Mouse (Mus musculus): ENCODE measurements around the gene Arhgap28.

Gene Arhgap28

DNA sequence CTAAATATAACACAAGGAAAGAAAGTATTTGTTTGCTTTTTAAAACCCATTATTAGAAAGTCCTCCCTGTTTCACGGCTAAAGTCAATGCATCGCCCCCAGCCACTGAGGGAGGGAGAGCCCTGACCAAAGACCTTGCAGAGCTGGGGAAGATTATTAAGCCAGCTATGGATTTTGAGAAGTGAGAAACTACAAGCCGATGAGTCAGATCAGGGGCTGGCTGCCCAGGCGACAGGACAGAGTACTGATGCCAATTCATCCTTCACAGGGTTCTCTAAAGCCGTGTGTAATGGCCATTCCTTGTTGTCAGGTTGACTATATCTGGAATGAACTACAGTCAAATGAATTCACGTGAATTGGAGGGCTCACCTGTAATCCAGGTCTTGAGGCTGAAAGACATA is 62.9 kb downstream of the Arhgap28 start:
- no peak for DNase-seq (ENCODE audit: low read depth in 2 of 2, low spot score in 2 of 2)

DNA sequence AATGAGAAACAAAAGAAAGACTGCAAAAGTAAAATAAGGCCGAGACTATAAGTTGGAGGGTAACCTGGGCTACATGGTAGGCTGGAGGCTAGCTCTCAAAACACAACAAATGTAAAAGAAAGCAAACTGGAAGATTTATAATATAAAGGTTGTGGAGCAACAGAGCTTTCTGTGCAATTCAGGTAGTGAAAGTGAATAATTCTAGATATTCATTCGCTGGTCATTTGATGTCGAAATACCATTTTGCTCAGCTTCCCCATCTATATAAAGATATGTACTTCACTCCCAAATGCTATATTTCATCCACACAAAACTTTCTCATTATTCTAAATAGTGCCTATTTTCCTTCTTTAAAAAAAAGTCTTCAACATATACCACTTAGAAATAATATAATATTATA is 66.9 kb downstream of the Arhgap28 start:
- no peak for DNase-seq (ENCODE audit: low read depth in 2 of 2, low spot score in 2 of 2)

DNA sequence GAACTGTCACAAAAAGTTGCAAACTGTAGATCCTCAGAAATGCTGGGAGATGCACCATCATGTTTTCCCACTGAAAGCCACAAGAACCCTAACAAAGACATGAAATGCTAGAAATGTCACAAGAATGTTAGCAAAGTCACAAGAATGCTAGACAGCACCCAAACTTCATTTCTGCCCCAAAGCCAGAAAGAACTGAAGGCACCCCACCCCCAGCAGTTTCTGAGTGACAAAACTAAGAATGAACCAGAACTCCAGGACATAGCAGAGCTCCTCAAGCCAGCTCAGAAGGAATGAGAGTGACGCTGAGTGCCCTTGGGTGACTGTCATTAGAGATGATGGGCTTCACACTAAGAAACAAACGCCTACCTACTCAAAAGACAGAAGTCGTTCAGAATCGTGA is 68.4 kb downstream of the Arhgap28 start:
- no peak for DNase-seq (ENCODE audit: low read depth in 2 of 2, low spot score in 2 of 2)

DNA sequence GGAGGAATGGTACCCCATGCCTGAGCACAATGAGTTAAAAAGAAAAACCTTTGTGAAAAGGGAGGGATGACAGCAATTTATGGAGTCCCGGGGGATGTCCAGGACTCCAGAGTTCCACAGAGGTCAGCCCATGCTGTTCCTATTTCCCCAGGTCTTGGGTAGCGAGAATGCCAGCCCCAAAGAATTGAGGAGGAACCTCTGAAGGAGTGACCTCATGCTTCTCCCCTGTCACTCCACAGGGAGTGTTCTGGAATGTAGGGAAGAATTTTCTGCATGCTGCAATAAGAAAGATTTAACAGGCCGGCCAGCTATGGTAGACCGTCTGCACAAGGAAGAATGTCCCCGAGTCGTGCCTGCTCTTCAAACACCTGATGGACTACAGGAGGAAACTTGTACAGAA is 72.5 kb downstream of the Arhgap28 start:
- no peak for DNase-seq (ENCODE audit: low read depth in 2 of 2, low spot score in 2 of 2)

DNA sequence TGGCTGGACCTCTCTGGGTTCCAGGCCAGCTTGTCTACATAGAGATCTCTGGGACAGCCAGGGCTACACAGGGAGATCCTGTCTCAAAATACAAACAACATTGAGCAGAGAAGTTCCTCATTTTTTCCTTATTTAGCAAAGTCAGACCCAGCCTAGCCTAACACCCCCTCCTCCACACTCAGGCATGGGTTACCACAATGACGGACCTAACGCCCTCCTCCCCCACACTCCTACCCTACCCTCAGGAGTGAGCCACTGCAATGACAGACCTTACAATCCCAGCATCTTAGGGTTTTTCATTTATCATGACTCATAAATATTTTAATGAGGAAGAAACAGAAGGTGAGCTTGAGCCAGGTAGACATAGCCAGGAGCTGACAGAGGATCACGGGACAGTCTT is 73.0 kb downstream of the Arhgap28 start:
- DNase-seq (ENCODE audit: low read depth in 2 of 2, low spot score in 2 of 2) = no peak

DNA sequence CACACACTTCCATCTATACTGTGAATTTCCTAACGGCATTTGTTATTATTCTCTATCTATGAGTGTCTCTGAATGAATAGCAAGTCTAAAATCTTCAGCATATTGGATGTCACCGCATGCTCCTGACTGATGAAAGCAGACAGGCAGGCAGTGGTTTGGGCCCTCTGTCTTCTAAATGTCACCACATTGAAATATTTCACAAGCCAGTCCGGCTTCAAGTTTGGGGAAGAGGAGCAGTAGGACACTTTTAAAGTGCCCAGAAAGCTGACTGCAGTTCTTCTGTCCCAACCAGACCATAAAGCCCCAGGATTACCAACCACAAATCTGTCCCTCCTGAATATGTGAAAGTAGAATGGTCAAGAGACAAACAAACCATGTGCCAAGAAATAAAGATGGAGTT is 73.5 kb downstream of the Arhgap28 start:
- DNase-seq (ENCODE audit: low read depth in 2 of 2, low spot score in 2 of 2) = no peak

DNA sequence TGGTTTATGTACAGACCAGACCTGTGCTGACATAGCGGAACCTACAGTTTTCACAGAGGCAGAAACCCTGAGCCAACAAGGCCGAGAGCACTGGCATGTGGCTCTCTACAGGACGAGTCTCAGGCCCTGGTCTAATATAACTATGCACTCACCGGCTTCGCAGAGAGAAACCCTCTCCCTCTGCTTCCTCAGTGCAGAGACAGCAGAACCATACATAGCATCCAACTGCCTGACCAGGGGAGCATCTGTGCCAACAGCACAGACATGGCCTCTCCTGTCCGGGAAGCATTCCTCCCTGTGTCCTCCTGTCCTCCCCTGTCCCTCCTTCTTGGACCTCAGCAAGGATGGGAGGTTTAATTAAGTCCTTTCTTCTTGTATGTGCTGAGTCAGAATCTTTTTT is 75.6 kb downstream of the Arhgap28 start:
- DNase-seq (ENCODE audit: low read depth in 2 of 2, low spot score in 2 of 2) = no peak

DNA sequence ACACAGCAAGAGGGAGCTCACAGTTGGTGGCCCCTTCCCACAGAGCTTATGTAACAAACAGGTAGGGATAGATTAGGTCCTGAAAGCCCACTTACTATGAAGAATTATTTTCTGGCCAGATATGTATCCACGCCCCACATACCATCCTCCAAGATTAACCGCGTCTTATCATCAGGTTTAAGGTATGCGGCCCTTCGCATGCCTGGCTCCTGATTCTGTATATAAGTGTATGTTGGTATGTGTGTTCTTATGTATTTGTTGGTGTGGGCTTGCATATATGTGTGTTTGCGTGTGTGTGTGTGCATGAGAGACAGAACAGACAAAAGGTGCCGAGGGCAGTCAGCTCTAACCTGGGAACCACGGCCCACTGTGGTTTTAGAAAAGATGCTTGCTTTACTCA is 76.1 kb downstream of the Arhgap28 start:
- DNase-seq (ENCODE audit: low read depth in 2 of 2, low spot score in 2 of 2) = no peak

DNA sequence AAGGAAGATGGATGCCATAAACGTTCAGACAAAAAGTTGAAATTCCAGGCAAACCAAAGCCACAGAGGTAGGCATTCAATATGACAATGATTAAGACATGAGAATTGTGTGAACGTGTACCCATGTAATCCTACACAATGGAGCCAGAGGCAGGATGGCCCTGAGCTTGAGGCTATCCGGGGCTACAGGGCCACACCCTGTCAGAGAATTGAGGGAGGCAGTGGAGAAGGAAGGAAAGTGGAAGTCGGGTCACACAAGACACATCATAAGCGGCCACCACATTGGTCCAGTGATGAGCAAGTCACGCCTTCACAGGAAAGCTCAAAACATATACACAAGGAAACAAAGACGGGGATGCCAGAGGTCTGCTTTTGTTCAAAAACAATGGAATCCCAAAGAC is 84.0 kb downstream of the Arhgap28 start:
- no peak for DNase-seq (ENCODE audit: low read depth in 2 of 2, low spot score in 2 of 2)

DNA sequence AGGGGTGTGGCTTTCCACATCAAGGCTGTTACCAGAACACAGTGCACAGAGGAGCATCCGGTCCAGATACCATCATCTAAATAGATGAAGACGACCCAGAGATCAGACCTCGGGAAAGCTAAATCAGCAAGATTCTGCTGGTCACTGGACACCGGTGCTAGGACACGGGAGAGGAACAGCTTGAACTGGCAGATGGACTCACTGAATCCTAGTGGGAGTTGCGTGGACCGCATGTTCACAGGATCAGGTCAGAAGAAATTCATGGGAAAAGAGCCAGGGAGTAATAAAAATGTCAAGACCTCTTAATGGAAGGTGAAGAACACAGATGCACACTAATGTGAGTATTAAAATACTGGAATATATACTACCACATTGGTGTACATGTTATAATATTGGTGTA is 85.7 kb downstream of the Arhgap28 start:
- DNase-seq (ENCODE audit: low read depth in 2 of 2, low spot score in 2 of 2) = no peak

DNA sequence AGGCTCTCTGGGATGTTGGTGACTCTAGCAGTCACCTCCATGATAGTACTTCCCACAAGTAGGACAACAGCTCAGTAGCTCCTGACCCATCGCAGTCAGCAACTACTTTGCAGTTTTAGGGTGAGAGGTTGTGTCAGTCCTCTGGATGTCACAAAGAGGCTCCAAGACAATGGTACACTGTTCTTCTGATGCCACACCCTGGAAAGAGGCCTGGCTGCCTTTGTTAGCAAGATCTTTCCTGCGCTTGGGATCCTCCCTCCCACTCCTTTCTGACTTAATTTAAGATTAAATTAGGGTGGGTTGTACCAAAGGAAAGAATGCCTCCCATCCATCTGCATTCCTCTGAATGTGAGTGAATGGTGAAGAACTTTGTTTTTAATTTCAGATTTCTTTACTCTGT is 87.0 kb downstream of the Arhgap28 start:
- no peak for DNase-seq (ENCODE audit: low read depth in 2 of 2, low spot score in 2 of 2)

DNA sequence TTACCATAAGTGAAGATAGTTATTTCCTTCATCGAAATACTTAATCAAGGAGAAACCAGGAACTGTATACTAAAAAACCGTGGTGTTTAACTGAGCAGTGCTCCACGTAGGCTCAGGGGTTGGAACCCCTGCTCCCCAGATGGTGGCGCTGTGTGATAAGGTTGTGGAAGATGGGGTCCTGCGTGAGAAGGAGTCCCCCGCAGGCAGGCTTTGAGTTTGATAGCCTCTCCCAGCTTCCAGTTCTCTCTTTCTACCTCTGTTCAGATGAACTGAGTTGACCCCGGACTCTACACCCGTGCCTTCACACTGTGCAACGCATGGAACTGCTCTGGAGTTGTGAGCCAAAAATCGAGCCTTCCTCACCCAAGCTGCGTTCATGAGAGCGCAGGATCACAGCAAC is 91.3 kb downstream of the Arhgap28 start:
- no peak for DNase-seq (ENCODE audit: low read depth in 2 of 2, low spot score in 2 of 2)

DNA sequence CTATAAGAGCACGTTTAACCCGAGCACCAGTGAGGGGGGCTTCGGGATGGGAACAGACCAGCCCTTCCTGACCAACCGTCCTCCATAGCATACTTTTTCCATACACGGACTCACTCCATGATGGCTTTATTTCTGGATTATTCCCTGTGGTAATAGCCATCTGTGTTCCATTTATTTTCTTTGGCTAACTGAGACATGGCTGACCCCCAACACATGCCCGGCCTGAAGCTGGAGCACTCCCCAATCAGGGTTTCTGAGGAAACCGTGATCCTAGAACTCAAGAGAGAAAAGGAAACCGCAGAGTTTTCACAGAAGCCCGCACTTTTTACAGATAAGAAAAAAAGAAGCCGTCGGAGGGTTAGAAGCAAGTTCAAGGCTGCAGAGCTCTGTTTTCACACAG is 91.9 kb downstream of the Arhgap28 start:
- DNase-seq (ENCODE audit: low read depth in 2 of 2, low spot score in 2 of 2) = no peak

DNA sequence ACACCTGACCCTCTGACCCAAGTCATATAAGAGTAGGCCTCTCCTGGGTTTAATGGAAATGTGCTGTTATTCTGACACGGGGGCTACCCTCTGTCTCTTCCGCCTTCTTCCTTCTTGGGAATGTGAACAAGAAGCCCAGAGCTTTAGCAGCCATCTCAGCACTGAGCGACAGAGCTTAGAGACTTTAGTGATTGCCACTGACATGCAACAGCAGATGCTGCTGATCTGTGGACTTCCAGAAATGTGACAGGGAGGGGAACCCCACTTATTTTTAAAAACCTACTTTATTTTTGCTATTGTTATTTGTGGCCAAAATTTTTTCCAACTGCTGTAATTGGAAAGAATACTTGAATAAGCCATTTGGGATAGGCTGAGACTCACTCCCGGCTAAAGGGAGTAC is 95.4 kb downstream of the Arhgap28 start:
- no peak for DNase-seq (ENCODE audit: low read depth in 2 of 2, low spot score in 2 of 2)

DNA sequence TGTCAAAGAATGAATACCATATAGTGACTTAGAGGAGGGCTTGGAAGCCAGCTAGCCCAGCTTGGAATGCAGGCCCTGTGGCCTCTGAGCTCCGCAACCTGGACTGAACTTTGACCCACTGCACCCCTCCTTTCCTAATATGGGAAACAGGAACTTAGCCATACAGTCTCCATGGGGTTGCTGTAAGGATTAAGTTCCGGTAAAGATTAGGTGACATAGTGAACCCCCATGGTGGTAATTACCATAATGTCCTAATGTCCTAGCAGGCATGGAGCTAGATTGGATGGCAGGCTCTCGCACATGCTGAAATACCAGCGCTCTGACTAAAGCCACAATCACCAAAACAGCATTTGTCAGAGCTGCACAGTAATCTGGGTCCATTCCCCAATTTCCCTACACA is 95.8 kb downstream of the Arhgap28 start:
- DNase-seq (ENCODE audit: low read depth in 2 of 2, low spot score in 2 of 2) = no peak

DNA sequence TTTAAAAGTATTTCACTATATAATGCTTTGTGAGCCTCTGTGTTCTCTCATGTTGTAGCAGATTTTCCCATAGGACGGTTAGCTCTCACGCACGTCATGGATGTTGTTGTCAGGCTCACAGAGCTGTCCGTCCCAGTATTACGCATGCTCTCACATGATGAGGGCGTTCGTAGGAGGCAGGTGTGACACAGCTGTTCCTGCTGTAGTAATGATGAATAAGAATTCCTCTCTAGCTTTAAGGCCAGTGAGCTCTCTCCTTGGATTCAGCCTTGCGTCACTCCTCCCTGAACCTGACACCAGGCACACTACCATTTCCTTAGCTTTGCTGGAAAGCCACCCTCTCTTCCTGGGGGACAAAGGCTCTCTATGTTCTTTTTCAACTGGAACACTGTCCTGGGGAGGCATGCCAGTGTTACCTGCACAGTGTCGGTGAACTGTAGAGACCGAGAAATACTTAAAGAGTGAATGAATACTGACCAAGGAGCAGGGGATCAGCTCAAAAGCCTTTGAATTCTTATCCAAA is 96.3 kb downstream of the Arhgap28 start:
- no peak for DNase-seq (ENCODE audit: low read depth in 2 of 2, low spot score in 2 of 2)

DNA sequence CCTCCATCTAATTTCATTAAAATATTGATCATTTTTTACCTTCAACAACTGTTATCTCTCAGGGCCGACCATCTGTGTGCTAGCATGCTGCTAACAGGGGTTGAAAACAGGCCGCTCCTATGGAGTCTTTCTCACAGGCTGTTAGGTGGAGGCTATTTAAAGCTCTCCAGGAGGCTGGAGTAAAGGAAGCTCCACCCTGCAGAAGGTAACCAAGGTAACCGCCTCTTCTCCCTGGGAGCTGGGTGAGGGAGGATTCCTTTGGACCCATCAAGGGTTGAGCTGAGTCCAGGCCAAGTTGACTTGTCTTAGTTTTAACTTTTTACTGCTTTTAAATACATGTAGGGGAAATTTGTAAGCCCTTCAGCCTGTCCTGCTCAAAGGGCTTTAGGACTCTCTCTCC is 97.7 kb downstream of the Arhgap28 start:
- no peak for DNase-seq (ENCODE audit: low read depth in 2 of 2, low spot score in 2 of 2)

DNA sequence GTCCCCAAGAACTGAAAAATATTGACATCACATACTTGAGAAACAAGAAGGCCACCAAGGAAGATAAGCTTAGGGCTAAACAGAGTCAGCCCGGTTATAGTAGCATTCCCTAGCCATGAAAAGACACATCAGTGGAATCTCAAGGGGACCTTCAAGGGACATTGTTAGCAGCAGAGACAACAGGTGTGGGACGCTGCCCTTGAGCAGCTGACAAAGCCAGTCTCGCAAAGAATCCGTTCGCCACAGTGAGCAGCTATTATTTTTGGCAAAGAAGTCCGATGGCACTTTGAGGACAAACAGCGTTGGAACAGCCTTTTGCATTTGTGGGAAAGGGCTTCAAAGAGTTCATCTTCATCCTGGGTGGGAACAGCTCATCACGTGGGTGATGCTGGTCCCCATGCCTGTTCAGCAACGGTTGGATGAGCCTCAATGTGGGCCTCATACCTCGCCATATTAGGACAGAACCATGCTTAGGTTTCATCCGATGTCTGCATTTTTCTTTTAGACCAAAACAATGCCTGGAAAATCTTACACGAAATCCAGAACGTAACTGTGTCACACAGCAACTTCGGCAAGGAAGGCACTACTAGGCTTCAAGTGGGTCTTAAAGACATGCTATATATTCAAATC is 99.5 kb downstream of the Arhgap28 start:
- DNase-seq (ENCODE audit: low read depth in 2 of 2, low spot score in 2 of 2) = no peak

DNA sequence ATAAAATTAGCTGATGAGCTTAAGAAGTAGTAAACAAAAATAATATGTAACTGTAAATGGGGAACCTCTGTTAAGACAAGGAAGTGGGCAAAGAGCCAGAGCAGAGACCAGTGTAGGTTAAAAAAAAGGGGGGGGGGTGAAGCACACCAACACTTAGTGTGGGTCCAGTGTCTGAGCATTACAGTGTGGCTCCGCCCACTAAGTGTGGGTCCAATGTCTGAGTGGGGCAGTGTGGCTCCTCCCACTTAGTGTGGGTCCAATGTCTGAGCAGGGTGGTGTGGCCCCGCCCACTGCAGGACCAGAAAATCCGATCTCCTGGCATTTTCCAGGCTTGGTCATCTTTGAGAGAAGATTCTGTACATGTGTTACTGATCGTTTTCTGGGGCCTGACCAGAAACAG is 101.1 kb downstream of the Arhgap28 start:
- no peak for DNase-seq (ENCODE audit: low read depth in 2 of 2, low spot score in 2 of 2)

DNA sequence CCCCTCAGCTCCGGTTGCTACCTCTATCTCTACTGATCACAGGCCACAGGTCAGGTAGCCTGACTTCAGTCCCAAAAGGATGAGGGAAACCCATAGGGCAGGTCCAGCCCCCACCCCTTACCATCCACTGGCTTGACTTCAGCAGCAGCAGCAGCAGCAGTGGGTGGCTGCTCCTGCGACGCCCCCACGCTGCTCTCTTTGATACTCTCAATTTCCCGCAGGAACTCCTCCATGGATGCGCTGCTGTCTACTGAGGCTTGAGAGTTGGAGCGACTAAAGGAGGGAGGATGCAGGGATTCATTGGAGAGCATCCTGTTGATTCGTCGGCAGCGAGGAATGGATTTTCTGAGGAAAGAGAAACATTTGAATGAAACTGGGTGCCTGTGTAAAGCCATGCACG is 102.8 kb downstream of the Arhgap28 start:
- DNase-seq (ENCODE audit: low read depth in 2 of 2, low spot score in 2 of 2) = no peak

DNA sequence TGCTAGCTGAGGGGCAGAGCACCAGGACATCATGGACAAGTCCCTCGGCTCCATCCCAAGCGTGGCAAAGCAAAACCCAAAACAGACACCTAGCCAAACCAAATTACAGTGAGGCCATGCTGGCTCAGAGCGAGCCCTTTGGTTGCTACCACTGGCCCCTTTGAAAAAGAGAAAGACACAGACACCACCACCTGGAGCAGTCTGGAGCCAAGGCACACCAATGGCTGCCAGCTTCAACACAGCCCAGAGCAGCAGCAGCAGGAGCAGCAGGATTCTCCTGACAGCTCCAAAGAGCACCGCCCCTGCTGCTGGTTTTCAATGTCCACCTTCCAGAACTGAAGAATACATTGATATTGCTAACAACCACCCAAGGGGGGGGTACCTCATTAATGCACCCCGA is 104.5 kb downstream of the Arhgap28 start:
- no peak for DNase-seq (ENCODE audit: low read depth in 2 of 2, low spot score in 2 of 2)

DNA sequence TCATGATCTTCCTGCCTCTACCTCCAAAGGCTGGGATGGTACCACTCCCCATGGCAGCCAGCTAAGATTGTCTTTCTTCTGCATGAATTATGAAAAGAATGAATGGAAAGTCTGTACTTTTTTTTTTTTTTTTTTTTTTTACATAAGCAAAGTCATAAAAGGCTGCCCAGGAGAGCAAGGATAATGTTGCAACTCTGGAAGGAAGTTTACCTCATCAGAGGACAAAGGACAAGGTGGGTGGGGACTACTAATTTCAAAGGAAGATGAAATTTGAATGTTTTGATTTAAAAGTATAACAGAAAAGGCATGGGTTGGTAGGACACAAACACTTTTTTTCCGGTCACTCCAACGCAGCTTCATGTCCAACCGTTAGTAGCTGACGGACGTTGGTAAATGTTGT is 107.5 kb downstream of the Arhgap28 start:
- DNase-seq (ENCODE audit: low read depth in 2 of 2, low spot score in 2 of 2) = no peak

DNA sequence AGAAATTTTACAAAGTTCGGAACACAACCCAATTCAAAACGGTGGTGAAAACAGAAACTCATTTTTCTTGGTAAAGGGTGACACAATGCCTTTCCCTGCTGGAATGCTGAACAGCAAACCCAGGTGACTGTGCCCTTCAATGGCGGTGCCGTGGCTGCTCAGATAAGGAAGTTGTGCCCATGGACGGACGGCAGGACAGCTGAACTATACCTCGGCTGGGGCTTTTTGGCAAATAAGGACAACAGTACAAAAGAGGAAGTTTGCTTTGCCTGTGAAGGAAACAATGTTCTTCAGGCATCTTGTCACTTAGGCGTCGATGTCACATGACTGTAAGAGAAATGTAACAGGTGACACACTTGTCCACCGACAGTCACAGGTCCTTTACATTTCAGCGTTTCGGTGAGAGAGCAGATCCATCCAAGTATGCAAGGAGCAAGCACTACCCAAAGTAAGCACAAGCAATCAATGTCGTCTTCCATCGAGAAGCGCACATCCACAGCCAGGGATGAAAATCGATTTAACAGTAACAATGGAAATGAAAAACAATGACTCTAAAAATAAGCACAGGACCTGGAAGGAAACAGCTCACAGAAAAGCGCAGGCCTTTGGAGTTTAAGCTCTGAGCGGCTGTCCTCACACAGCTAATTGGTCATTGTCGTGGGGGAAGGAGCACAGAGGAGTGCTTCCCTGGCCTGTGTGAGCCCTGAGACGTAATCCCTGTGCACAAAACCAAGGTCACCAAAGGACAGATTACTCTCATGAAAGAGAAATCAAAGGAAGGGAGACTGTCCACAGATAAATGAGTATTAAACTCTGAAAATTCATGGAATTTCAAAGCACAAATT is 114.2 kb downstream of the Arhgap28 start:
- DNase-seq (ENCODE audit: low read depth in 2 of 2, low spot score in 2 of 2) = no peak
